Comparison of ENCODE assay signal across 15 mouse cellular contexts in genomic region chr17:73053479-73054215, GRCm38 (mm10). TPM values are rescaled to one million over a fixed set of nuclear protein-coding genes. Genes with fewer than 3 reads are reported as not detected.
DNase-seq lines count a peak whose midpoint lies in the region; ATAC-seq and TF ChIP-seq lines count a peak whose summit lies in the region.
"Had no signal": no experiment of that assay in that cellular context is flagged by ENCODE, and none has a peak within 500 bp of the region (broad histone marks: within the 10 kb centered on the region; RNA-seq: fewer than 3 reads in every experiment).

No protein-coding gene starts in this region.

- H3K4me2 ChIP-seq in heart, embryonic 13.5 days = no peak overlapping the region
- H3K4me2 ChIP-seq in liver, postnatal 0 days (ENCODE audit: low read depth, low read length) = no peak overlapping the region
- H3K4me2 ChIP-seq in liver, embryonic 11.5 days = no peak overlapping the region
- no peak overlapping the region for H3K4me2 ChIP-seq in midbrain, embryonic 15.5 days
- H3K4me2 ChIP-seq: hindbrain, embryonic 15.5 days; liver, embryonic 12.5 days had no signal

- H3K36me3 ChIP-seq in heart, embryonic 13.5 days = no peaks in the 10 kb centered on the region
- no peaks in the 10 kb centered on the region for H3K36me3 ChIP-seq in liver, postnatal 0 days (replicated peaks; ENCODE audit: insufficient read depth, low read length)
- no peaks in the 10 kb centered on the region for H3K36me3 ChIP-seq in liver, embryonic 11.5 days (ENCODE audit: control insufficient read depth, insufficient read depth, low read length)
- no peaks in the 10 kb centered on the region for H3K36me3 ChIP-seq in midbrain, embryonic 10.5 days
- no peaks in the 10 kb centered on the region for H3K36me3 ChIP-seq in midbrain, embryonic 15.5 days (replicated peaks)
- H3K36me3 ChIP-seq: hindbrain, embryonic 15.5 days; liver, embryonic 12.5 days had no signal

- no peak overlapping the region for H3K9ac ChIP-seq in heart, embryonic 13.5 days
- no peak overlapping the region for H3K9ac ChIP-seq in liver, postnatal 0 days (replicated peaks)
- H3K9ac ChIP-seq in liver, embryonic 11.5 days (ENCODE audit: low read depth, low read length) = no peak overlapping the region
- no peak overlapping the region for H3K9ac ChIP-seq in midbrain, embryonic 15.5 days
- H3K9ac ChIP-seq: hindbrain, embryonic 15.5 days; liver, embryonic 12.5 days had no signal

- no peak for DNase-seq in heart, adult 18-20 months
- DNase-seq in liver, postnatal 0 days = no peak
- no peak for DNase-seq in liver, embryonic 11.5 days (ENCODE audit: low spot score)
- DNase-seq in thymus, postnatal 0 days (ENCODE audit: low spot score) = peak; percentile 86
- no peak for DNase-seq in midbrain, embryonic 10.5 days (ENCODE audit: low spot score)
- DNase-seq: cerebellum, adult 18-20 months; right cerebral cortex, postnatal 4 days had no signal

- no peak for TF ChIP-seq CTCF in liver, postnatal 0 days (IDR thresholded peaks at IDR 0.05; ENCODE audit: low read depth)

- peaks cover 34% of the 10 kb centered on the region for H3K4me1 ChIP-seq in heart, embryonic 13.5 days
- H3K4me1 ChIP-seq in liver, postnatal 0 days (ENCODE audit: insufficient read depth) = no peaks in the 10 kb centered on the region
- H3K4me1 ChIP-seq in liver, embryonic 11.5 days (replicated peaks; ENCODE audit: control insufficient read depth, insufficient read depth, low read length) = no peaks in the 10 kb centered on the region
- peaks cover 7% of the 10 kb centered on the region for H3K4me1 ChIP-seq in midbrain, embryonic 10.5 days
- no peaks in the 10 kb centered on the region for H3K4me1 ChIP-seq in midbrain, embryonic 15.5 days
- H3K4me1 ChIP-seq: hindbrain, embryonic 15.5 days; liver, embryonic 12.5 days; megakaryocyte, embryonic 14.5 days had no signal

- no peak overlapping the region for H3K4me3 ChIP-seq in heart, embryonic 13.5 days
- no peak overlapping the region for H3K4me3 ChIP-seq in liver, postnatal 0 days (ENCODE audit: low read depth, low read length)
- H3K4me3 ChIP-seq in liver, embryonic 11.5 days (ENCODE audit: low read depth, low read length) = no peak overlapping the region
- no peak overlapping the region for H3K4me3 ChIP-seq in midbrain, embryonic 10.5 days
- H3K4me3 ChIP-seq in midbrain, embryonic 15.5 days = no peak overlapping the region
- H3K4me3 ChIP-seq: erythroblast, embryonic 14.5 days; hindbrain, embryonic 15.5 days; liver, embryonic 12.5 days; megakaryocyte, embryonic 14.5 days; myocyte had no signal

- H3K9me3 ChIP-seq in heart, embryonic 13.5 days = no peaks in the 10 kb centered on the region
- H3K9me3 ChIP-seq in liver, postnatal 0 days (ENCODE audit: low read length) = no peaks in the 10 kb centered on the region
- H3K9me3 ChIP-seq in liver, embryonic 11.5 days (ENCODE audit: control insufficient read depth, low read length) = no peaks in the 10 kb centered on the region
- no peaks in the 10 kb centered on the region for H3K9me3 ChIP-seq in midbrain, embryonic 10.5 days (replicated peaks)
- no peaks in the 10 kb centered on the region for H3K9me3 ChIP-seq in midbrain, embryonic 15.5 days
- H3K9me3 ChIP-seq: hindbrain, embryonic 15.5 days; liver, embryonic 12.5 days had no signal

- 48% methylated on average over 3 of the region's 3 CpGs for WGBS in heart, embryonic 13.5 days
- 31% methylated on average over 3 of the region's 3 CpGs for WGBS in liver, postnatal 0 days (ENCODE audit: insufficient replicate concordance)
- 34% methylated on average over 3 of the region's 3 CpGs for WGBS in liver, embryonic 11.5 days
- WGBS in midbrain, embryonic 10.5 days = 59% methylated on average over 3 of the region's 3 CpGs
- WGBS in midbrain, embryonic 15.5 days = 51% methylated on average over 3 of the region's 3 CpGs

- TF ChIP-seq EP300 in liver, postnatal 0 days (IDR thresholded peaks at IDR 0.05; ENCODE audit: low read depth) = no peak

- peak overlapping the region; percentile 48 for H3K27ac ChIP-seq in heart, embryonic 13.5 days (replicated peaks)
- peak overlapping the region; percentile 34 for H3K27ac ChIP-seq in liver, postnatal 0 days (ENCODE audit: low read depth)
- no peak overlapping the region for H3K27ac ChIP-seq in liver, embryonic 11.5 days (ENCODE audit: low read depth, low read length)
- H3K27ac ChIP-seq in midbrain, embryonic 10.5 days (replicated peaks) = no peak overlapping the region
- no peak overlapping the region for H3K27ac ChIP-seq in midbrain, embryonic 15.5 days
- H3K27ac ChIP-seq: hindbrain, embryonic 15.5 days; liver, embryonic 12.5 days had no signal

- no peaks in the 10 kb centered on the region for H3K27me3 ChIP-seq in heart, embryonic 13.5 days (replicated peaks)
- no peaks in the 10 kb centered on the region for H3K27me3 ChIP-seq in liver, postnatal 0 days (ENCODE audit: insufficient read depth, low read length)
- no peaks in the 10 kb centered on the region for H3K27me3 ChIP-seq in liver, embryonic 11.5 days (replicated peaks; ENCODE audit: control insufficient read depth, insufficient read depth, low read length)
- H3K27me3 ChIP-seq in midbrain, embryonic 10.5 days (ENCODE audit: low read depth, poor library complexity, severe bottlenecking) = no peaks in the 10 kb centered on the region
- no peaks in the 10 kb centered on the region for H3K27me3 ChIP-seq in midbrain, embryonic 15.5 days (replicated peaks)
- H3K27me3 ChIP-seq: hindbrain, embryonic 15.5 days; liver, embryonic 12.5 days; megakaryocyte, embryonic 14.5 days had no signal

- ATAC-seq in heart, embryonic 13.5 days (ENCODE audit: extremely low read depth, insufficient number of reproducible peaks, low FRiP score, low TSS enrichment) = no peak
- ATAC-seq in liver, postnatal 0 days = no peak
- ATAC-seq in liver, embryonic 11.5 days (replicated peaks; ENCODE audit: low FRiP score) = no peak
- peak; percentile 40 for ATAC-seq in granulocyte monocyte progenitor cell, adult 5-6 weeks (replicated peaks; ENCODE audit: poor library complexity, severe bottlenecking)
- no peak for ATAC-seq in midbrain, embryonic 15.5 days (replicated peaks)
- ATAC-seq: liver, embryonic 12.5 days had no signal

RNA-seq across cellular contexts. Expression of gene Lclat1, which starts 54.1 kb away (rescaled TPM):
- polyA plus RNA-seq in heart, embryonic 13.5 days (2015; fragmentation: Nextera tagmentation; extraction: Ambion mirVana) = 30.9 and 32.8 TPM in 2 replicates
- 10 to 100 TPM; 97.3 to 97.5 TPM for total RNA-seq in heart, adult 18-20 months (2021)
- 2.2 and 2.5 TPM in 2 replicates for polyA plus RNA-seq in liver, postnatal 0 days (2015; fragmentation: Nextera tagmentation; extraction: Ambion mirVana)
- 11.4 and 13.3 TPM in 2 replicates for polyA plus RNA-seq in liver, embryonic 11.5 days (2014; fragmentation: Nextera tagmentation; extraction: Ambion mirVana)
- 14.3 and 27.5 TPM in 2 replicates for total RNA-seq in granulocyte monocyte progenitor cell, adult 5-6 weeks (2014; fragmentation: Nextera tagmentation)
- 11.0 and 12.8 TPM in 2 replicates for total RNA-seq in granulocyte monocyte progenitor cell, adult 5-6 weeks (2017)
- polyA plus RNA-seq in thymus, postnatal 0 days (2015; fragmentation: Nextera tagmentation; extraction: Ambion mirVana) = 4.5 and 5.4 TPM in 2 replicates
- polyA plus RNA-seq in midbrain, embryonic 10.5 days (2016; fragmentation: Nextera tagmentation; extraction: Ambion mirVana) = 9.0 and 9.2 TPM in 2 replicates
- polyA plus RNA-seq in midbrain, embryonic 15.5 days (2015; fragmentation: Nextera tagmentation; extraction: Ambion mirVana) = 11.1 and 11.5 TPM in 2 replicates
- polyA plus RNA-seq: erythroblast, embryonic 14.5 days had no signal

Comparison
In these comparisons a context has a peak if more than half of its experiments do, and no peak if none do; other contexts are left out.
1. H3K27ac ChIP-seq: peak in heart, embryonic 13.5 days (single experiment) and liver, postnatal 0 days (single experiment); none in liver, embryonic 11.5 days (single experiment), midbrain, embryonic 10.5 days (single experiment) and midbrain, embryonic 15.5 days (single experiment).